Mouse (Mus musculus) thymus, postnatal 4 days (tissue): ENCODE results near the gene Larp4.

Experiments used
- DNase-seq: peaks from one replicate; pipeline ENCODE4 v3.0.0; 2021

Gene Larp4

GRCm38 (mm10) chr15:100006180-100006579 is 36.3 kb downstream of the Larp4 start:
- DNase-seq, result no peak

- DNase-seq, result no peak
These were observed 48.5 kb downstream of the Larp4 start for GRCm38 (mm10) chr15:100018280-100018899.

- DNase-seq, result no peak
These were observed 51.3 kb downstream of the Larp4 start for GRCm38 (mm10) chr15:100021175-100021574.

- peak; percentile 50 for DNase-seq
These were observed 53.1 kb downstream of the Larp4 start for GRCm38 (mm10) chr15:100022923-100023322.

GRCm38 (mm10) chr15:100025076-100025834 is 55.4 kb downstream of the Larp4 start:
- no peak for DNase-seq

- no peak for DNase-seq
These were observed 58.3 kb downstream of the Larp4 start for GRCm38 (mm10) chr15:100028133-100028532.

- no peak for DNase-seq
These were observed 59.6 kb downstream of the Larp4 start for GRCm38 (mm10) chr15:100029497-100029896.

- no peak for DNase-seq
These were observed 60.0 kb downstream of the Larp4 start for GRCm38 (mm10) chr15:100029900-100030299.

- no peak for DNase-seq
These were observed 62.7 kb downstream of the Larp4 start for GRCm38 (mm10) chr15:100032546-100032945.

- peak; percentile 100 for DNase-seq
These were observed 68.7 kb downstream of the Larp4 start, which contains the start of gene Dip2b for GRCm38 (mm10) chr15:100038470-100038971. Gene Dip2b (plus strand): TSS chr15:100038664.

GRCm38 (mm10) chr15:100039001-100039701 is 69.3 kb downstream of the Larp4 start:
- DNase-seq, result peak; percentile 76

- peak; percentile 37 for DNase-seq
These were observed 70.8 kb downstream of the Larp4 start for GRCm38 (mm10) chr15:100040541-100041266.

- DNase-seq, result no peak
These were observed 71.6 kb downstream of the Larp4 start for GRCm38 (mm10) chr15:100041267-100042047.

- DNase-seq, result no peak
These were observed 72.2 kb downstream of the Larp4 start for GRCm38 (mm10) chr15:100042048-100042400.

- DNase-seq, result no peak
These were observed 75.7 kb downstream of the Larp4 start for GRCm38 (mm10) chr15:100045576-100045975.

GRCm38 (mm10) chr15:100049496-100050087 is 79.7 kb downstream of the Larp4 start:
- DNase-seq, result no peak

GRCm38 (mm10) chr15:100050940-100051339 is 81.1 kb downstream of the Larp4 start:
- DNase-seq, result no peak

GRCm38 (mm10) chr15:100052726-100053125 is 82.9 kb downstream of the Larp4 start:
- DNase-seq, result no peak

- DNase-seq, result no peak
These were observed 86.6 kb downstream of the Larp4 start for GRCm38 (mm10) chr15:100056397-100056908.

GRCm38 (mm10) chr15:100057698-100058097 is 87.8 kb downstream of the Larp4 start:
- no peak for DNase-seq

- DNase-seq, result no peak
These were observed 88.3 kb downstream of the Larp4 start for GRCm38 (mm10) chr15:100058143-100058542.
